Mouse (Mus musculus) stomach, embryonic 15.5 days (tissue): ENCODE data around the gene Abcf2. TPM values are rescaled to one million over a fixed set of nuclear protein-coding genes. Genes with fewer than 3 reads are reported as not detected.
A peak's percentile ranks its signal among the peaks of the same experiment; 100 is the strongest.

Experiments
- ATAC-seq: fragments of 200-750 bp; cut with Nextera tagmentation; 2 replicates; pipeline ENCODE4 v1.8.0; 2017; ENCODE audit warnings: low read depth, moderate number of reproducible peaks, moderate TSS enrichment; ENCODE audit not compliant: insufficient read depth, low FRiP score
- H3K27ac ChIP-seq: fragments of 300-500 bp; sonication (generic); 2 replicates; pipeline ENCODE4 v1.5.1; 2015; ENCODE audit warnings: mild to moderate bottlenecking, inconsistent platforms
- H3K27me3 ChIP-seq: fragments of 300-500 bp; sonication (generic); replicated peaks from 2 replicates; pipeline ENCODE4 v1.6.1; 2015; ENCODE audit warnings: inconsistent platforms
- H3K36me3 ChIP-seq: fragments of 300-500 bp; sonication (generic); 2 replicates; pipeline ENCODE4 v1.6.1; 2015; ENCODE audit warnings: inconsistent platforms
- H3K4me1 ChIP-seq: fragments of 300-500 bp; sonication (generic); 2 replicates; pipeline ENCODE4 v1.6.1; 2015; ENCODE audit warnings: inconsistent platforms
- H3K4me2 ChIP-seq: fragments of 300-500 bp; sonication (generic); 2 replicates; pipeline ENCODE4 v1.6.1; 2015; ENCODE audit warnings: mild to moderate bottlenecking, inconsistent platforms
- H3K4me3 ChIP-seq: fragments of 300-500 bp; sonication (generic); replicated peaks from 2 replicates; pipeline ENCODE4 v1.5.1; 2015; ENCODE audit warnings: inconsistent platforms
- H3K9ac ChIP-seq: fragments of 300-500 bp; sonication (generic); 2 replicates; pipeline ENCODE4 v1.6.1; 2015; ENCODE audit warnings: inconsistent platforms
- H3K9me3 ChIP-seq: fragments of 300-500 bp; sonication (generic); 2 replicates; pipeline ENCODE4 v1.6.1; 2016; ENCODE audit warnings: inconsistent platforms
- WGBS: fragments of 180-500 bp; shearing (Covaris S2); methylation state at CpG from one replicate; pipeline ENCODE4 v1.1.7; 2015; 5-methylcytosine and 5-hydroxymethylcytosine counted together
- polyA plus RNA-seq: library from polyadenylated mRNA; unstranded; fragments of >200 nt; fragmentation: Nextera tagmentation; extraction: Ambion mirVana; gene quantifications from 2 replicates; pipeline ENCODE4 v1.2.1, GENCODE M21; 2015

The Abcf2 gene
- polyA plus RNA-seq, 1 experiment from 2014 or later: 85.9 TPM

GRCm38 (mm10) chr5:24601071-24601835, 24.0 kb upstream of the Abcf2 start:
- Histone ChIP-seq H3K27ac (peak overlapping the region; percentile 99), H3K4me2 (peak overlapping the region; percentile 91), H3K4me3 (peak overlapping the region; percentile 64), H3K27me3 (no peaks in the 10 kb centered on the region), H3K36me3 (no peaks in the 10 kb centered on the region), H3K9ac (peak overlapping the region; percentile 70), H3K4me1 (peaks cover 62% of the 10 kb centered on the region), H3K9me3 (no peaks in the 10 kb centered on the region)
- ATAC-seq: no peak
- WGBS: 1% methylated on average over 33 of the region's 33 CpGs

GRCm38 (mm10) chr5:24600236-24600635, 23.0 kb upstream of the Abcf2 start:
- no peak overlapping the region for H3K27ac ChIP-seq
- H3K36me3 ChIP-seq: no peaks in the 10 kb centered on the region
- WGBS: 69% methylated on average over 2 of the region's 2 CpGs
- peaks cover 54% of the 10 kb centered on the region for H3K4me1 ChIP-seq
- H3K4me3 ChIP-seq: no peak overlapping the region; the same call in 1 of the 2 replicates
- H3K4me2 ChIP-seq: peak overlapping the region; percentile 91; the same call in 1 of the 2 replicates
- H3K9ac ChIP-seq: no peak overlapping the region
- H3K27me3 ChIP-seq: no peaks in the 10 kb centered on the region
- no peaks in the 10 kb centered on the region for H3K9me3 ChIP-seq
- ATAC-seq: no peak

DNA sequence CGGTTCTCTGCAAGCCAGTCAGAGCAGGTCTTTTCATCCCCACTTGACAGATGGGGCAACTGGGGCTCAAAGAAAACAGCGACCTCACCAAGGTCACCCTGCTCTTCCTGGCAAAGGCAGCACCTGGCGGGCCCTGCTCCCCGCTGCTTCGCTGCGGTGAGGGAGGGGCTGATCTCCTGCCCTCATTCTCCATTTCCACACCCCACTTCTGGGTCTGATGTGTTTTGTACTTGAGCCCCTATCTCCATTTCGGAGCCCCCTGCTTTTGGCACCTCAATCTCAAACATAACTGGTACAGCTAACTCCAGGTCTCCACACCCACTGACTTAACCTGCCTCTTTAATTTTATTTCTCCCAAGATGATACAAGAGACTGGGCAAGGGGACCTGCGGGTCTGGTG, 21.9 kb upstream of the Abcf2 start:
- 19% methylated on average over 8 of the region's 8 CpGs for WGBS

GRCm38 (mm10) chr5:24598570-24599006, 21.3 kb upstream of the Abcf2 start:
- H3K27me3 ChIP-seq: no peaks in the 10 kb centered on the region
- peaks cover 44% of the 10 kb centered on the region for H3K4me1 ChIP-seq
- no peak overlapping the region for H3K27ac ChIP-seq
- H3K9ac ChIP-seq: peak overlapping the region; percentile 9; the same call in 1 of the 2 replicates
- H3K4me3 ChIP-seq: peak overlapping the region; percentile 49
- H3K36me3 ChIP-seq: peaks cover 10% of the 10 kb centered on the region; the same call in 1 of the 2 replicates
- WGBS: under 1% methylated on average over 34 of the region's 41 CpGs
- H3K4me2 ChIP-seq: peak overlapping the region; percentile 95
- H3K9me3 ChIP-seq: no peaks in the 10 kb centered on the region
- ATAC-seq: peak; percentile 7; the same call in 1 of the 2 replicates

More for the DNA sequence above, 21.9 kb upstream of the Abcf2 start:
- Histone ChIP-seq H3K9ac (no peak overlapping the region; the same call in 1 of the 2 replicates), H3K4me3 (peak overlapping the region; percentile 49), H3K36me3 (0 out of 2 replicates have a peak, but pooled peaks cover 6% of the 10 kb centered on the region), H3K27ac (no peak overlapping the region), H3K9me3 (no peaks in the 10 kb centered on the region), H3K27me3 (no peaks in the 10 kb centered on the region), H3K4me2 (peak overlapping the region; percentile 95), H3K4me1 (peaks cover 49% of the 10 kb centered on the region)
- no peak for ATAC-seq

GRCm38 (mm10) chr5:24597901-24598569, 20.8 kb upstream of the Abcf2 start:
- peak overlapping the region; percentile 49 for H3K4me3 ChIP-seq
- no peaks in the 10 kb centered on the region for H3K27me3 ChIP-seq
- H3K4me2 ChIP-seq: peak overlapping the region; percentile 95
- WGBS: 26% methylated on average over 15 of the region's 15 CpGs
- peaks cover 38% of the 10 kb centered on the region for H3K4me1 ChIP-seq
- no peak overlapping the region for H3K9ac ChIP-seq
- peaks cover 15% of the 10 kb centered on the region; the same call in 1 of the 2 replicates for H3K36me3 ChIP-seq
- H3K27ac ChIP-seq: no peak overlapping the region
- no peak for ATAC-seq
- no peaks in the 10 kb centered on the region for H3K9me3 ChIP-seq

- H3K9me3 ChIP-seq: no peaks in the 10 kb centered on the region
- peaks cover 21% of the 10 kb centered on the region; the same call in 1 of the 2 replicates for H3K36me3 ChIP-seq
- H3K27me3 ChIP-seq: no peaks in the 10 kb centered on the region
- ATAC-seq: no peak
- H3K27ac ChIP-seq: no peak overlapping the region
- peaks cover 38% of the 10 kb centered on the region for H3K4me1 ChIP-seq
- no peak overlapping the region for H3K4me2 ChIP-seq
- 66% methylated on average over 2 of the region's 2 CpGs for WGBS
- H3K9ac ChIP-seq: no peak overlapping the region
- H3K4me3 ChIP-seq: no peak overlapping the region
Measured at GRCm38 (mm10) chr5:24597221-24597728, 20.0 kb upstream of the Abcf2 start.

GRCm38 (mm10) chr5:24596519-24597171, 19.4 kb upstream of the Abcf2 start:
- no peak overlapping the region for H3K9ac ChIP-seq
- no peak overlapping the region for H3K27ac ChIP-seq
- no peak overlapping the region for H3K4me3 ChIP-seq
- H3K4me1 ChIP-seq: peaks cover 41% of the 10 kb centered on the region
- WGBS: 22% methylated on average over 11 of the region's 11 CpGs
- no peak overlapping the region for H3K4me2 ChIP-seq
- peaks cover 25% of the 10 kb centered on the region for H3K36me3 ChIP-seq
- H3K27me3 ChIP-seq: no peaks in the 10 kb centered on the region
- no peak for ATAC-seq
- no peaks in the 10 kb centered on the region for H3K9me3 ChIP-seq

DNA sequence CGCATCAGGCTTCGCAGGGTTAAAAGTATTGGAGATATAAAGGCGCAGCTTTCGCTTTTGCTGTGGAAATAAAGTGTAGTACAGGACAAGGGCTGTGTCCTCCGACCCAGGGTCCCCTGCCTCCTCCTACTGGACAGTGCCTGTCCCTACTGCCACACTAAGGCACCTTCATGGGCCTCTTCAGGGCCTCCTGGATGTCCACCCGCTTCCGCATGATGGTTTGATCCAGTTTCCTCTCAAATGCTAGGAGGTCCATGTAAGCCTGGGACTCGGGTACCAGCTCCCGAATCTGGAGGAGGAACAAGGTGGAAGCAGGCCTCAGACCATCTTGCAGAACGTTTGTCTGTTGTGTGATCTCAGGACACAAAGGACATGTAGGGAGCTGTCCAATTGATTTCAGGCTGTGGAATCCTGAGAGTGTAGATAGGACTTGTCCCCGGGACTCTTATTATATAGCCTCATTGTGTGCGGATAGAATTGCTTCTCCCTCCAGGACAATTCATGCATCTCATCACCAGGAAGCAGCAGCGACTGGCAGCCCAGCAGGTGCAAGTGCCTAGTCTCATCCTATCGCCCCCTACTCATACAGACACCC, 18.6 kb upstream of the Abcf2 start:
- ATAC-seq: no peak
- Histone ChIP-seq H3K4me2 (no peak overlapping the region), H3K4me1 (peaks cover 43% of the 10 kb centered on the region), H3K36me3 (peaks cover 25% of the 10 kb centered on the region), H3K9ac (no peak overlapping the region), H3K27ac (no peak overlapping the region), H3K9me3 (no peaks in the 10 kb centered on the region), H3K4me3 (no peak overlapping the region), H3K27me3 (no peaks in the 10 kb centered on the region)
- WGBS: 77% methylated on average over 14 of the region's 14 CpGs

DNA sequence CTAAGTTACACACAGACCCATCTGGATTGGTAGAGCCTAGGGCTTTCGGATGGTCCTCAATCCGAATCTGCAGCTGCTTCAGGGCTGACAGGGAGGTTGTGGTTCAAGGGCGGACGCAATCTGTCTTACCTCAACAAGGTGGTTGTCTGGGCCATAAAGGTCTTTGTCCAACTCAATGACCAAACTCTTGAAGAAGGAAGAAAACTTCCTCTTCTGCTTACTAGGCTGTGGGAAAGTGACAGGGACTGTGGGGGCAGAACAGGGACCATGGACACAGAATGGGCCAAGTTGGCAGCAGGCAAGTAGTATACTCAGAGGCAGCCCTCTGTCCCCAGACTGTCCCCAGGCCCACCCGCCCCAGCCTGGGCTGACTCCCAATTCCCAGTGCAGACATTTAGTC, 18.0 kb upstream of the Abcf2 start:
- no peak for ATAC-seq
- H3K4me1 ChIP-seq: peaks cover 39% of the 10 kb centered on the region
- no peaks in the 10 kb centered on the region for H3K9me3 ChIP-seq
- 89% methylated on average over 5 of the region's 5 CpGs for WGBS
- peaks cover 25% of the 10 kb centered on the region for H3K36me3 ChIP-seq
- H3K27me3 ChIP-seq: no peaks in the 10 kb centered on the region
- no peak overlapping the region for H3K9ac ChIP-seq
- no peak overlapping the region for H3K27ac ChIP-seq
- H3K4me2 ChIP-seq: no peak overlapping the region
- no peak overlapping the region for H3K4me3 ChIP-seq

- Histone ChIP-seq H3K36me3 (peaks cover 28% of the 10 kb centered on the region), H3K27me3 (no peaks in the 10 kb centered on the region)
- 81% methylated on average over 5 of the region's 5 CpGs for WGBS
Measured at GRCm38 (mm10) chr5:24594346-24594745, 17.1 kb upstream of the Abcf2 start.

DNA sequence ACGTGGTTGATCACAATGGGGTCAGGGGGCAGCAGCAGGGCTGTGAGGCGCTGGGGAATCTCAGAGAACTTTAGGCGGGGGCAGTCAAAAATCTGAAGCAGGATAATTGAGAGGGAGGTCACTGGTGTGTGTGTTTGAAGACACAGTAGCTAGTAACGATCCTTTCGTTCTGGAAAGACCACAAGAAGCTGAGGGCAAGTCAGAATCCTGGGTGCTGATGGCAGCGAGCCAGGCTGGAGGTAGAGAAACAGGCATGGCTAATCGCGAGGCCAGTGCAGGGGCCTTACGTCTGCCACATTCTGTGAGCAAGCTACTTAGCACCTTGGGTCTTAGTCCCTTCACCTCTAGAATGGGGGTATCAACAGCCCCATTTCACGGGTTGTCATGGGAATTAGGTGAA, 16.7 kb upstream of the Abcf2 start:
- no peaks in the 10 kb centered on the region for H3K27me3 ChIP-seq
- peaks cover 33% of the 10 kb centered on the region for H3K4me1 ChIP-seq
- no peaks in the 10 kb centered on the region for H3K9me3 ChIP-seq
- no peak overlapping the region for H3K4me2 ChIP-seq
- no peak overlapping the region for H3K9ac ChIP-seq
- 68% methylated on average over 10 of the region's 10 CpGs for WGBS
- H3K4me3 ChIP-seq: no peak overlapping the region
- H3K36me3 ChIP-seq: peaks cover 32% of the 10 kb centered on the region
- no peak for ATAC-seq
- H3K27ac ChIP-seq: no peak overlapping the region

More at GRCm38 (mm10) chr5:24594346-24594745, 17.1 kb upstream of the Abcf2 start:
- no peak overlapping the region for H3K4me3 ChIP-seq
- no peak overlapping the region for H3K4me2 ChIP-seq
- ATAC-seq: no peak
- no peak overlapping the region for H3K9ac ChIP-seq
- H3K27ac ChIP-seq: no peak overlapping the region
- no peaks in the 10 kb centered on the region for H3K9me3 ChIP-seq
- peaks cover 36% of the 10 kb centered on the region for H3K4me1 ChIP-seq
